Mouse (Mus musculus) cerebellum, postnatal 14 days (tissue): ENCODE results near the gene Phlda1.
A peak's percentile ranks its signal among the peaks of the same experiment; 100 is the strongest.

Source experiments
- DNase-seq, 2 experiments: peaks; one replicate each; pipeline ENCODE4 v3.0.0; 2021; ENCODE audit warnings: mixed read lengths in 2 of 2

The Phlda1 gene

GRCm38 (mm10) chr10:111506926-111507459 lies 907 bp downstream of the Phlda1 start:
- DNase-seq = peak; percentile 62 to 70

- DNase-seq = peak; percentile 87
These were observed 1.6 kb downstream of the Phlda1 start for GRCm38 (mm10) chr10:111507460-111508211.

DNA sequence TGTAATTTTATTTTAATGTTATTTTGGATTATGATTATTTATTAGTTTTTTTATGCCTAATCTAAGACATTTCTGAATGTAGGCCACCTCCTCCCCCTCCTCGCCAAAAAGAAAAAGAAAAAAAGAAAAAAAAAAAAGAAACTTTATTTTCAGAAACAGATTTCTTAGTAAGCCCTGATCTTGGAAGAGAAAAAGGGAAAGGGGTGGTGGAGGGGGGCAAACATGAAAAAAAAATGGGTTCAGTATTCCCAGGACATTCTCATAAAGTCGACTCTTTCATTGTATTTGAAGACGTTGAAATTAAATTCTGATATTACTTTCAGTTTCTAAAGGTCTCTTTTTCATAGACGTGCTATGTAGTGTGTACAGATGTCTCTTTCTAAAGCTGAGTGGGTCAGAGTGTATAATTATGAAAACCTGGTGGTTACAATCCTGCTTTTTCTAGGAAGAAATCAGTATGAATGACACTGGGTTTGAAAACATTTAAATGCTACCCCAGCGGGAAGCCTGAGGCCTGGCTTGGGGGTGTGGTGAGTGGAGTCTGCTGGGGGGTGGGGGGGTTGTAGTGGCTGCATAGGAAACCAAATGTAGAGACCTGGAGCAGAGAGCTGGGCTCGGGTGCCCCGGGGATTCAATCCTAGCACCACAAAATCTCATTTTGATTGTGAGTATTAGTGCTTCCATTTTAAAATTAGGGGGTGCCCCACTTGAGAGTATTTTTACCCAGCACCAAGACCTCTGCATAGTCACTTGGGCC lies 2.4 kb downstream of the Phlda1 start:
- DNase-seq = no peak

GRCm38 (mm10) chr10:111509103-111509784 lies 3.2 kb downstream of the Phlda1 start:
- no peak for DNase-seq

- no peak for DNase-seq
These were observed 3.9 kb downstream of the Phlda1 start for GRCm38 (mm10) chr10:111509981-111510380.

DNA sequence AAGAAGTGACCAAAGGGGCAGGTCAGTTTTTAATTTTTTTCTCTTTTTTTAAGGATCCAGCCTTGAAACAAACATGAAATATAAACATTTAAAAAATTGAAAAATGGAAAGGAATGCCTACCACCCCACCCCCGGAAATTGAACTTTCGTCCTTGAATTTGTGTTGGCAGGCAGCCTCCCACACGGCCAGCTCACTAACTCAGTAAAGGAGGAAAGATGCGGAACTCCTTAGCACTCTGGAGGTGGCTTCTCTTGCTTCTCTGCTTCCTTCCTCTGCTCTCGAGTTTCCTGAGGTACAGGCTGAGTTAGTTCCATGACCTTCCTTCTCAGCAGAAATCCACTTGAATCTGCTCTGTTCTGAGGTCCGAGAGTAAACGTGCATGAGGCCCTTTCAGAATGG lies 4.7 kb downstream of the Phlda1 start:
- DNase-seq = no peak

GRCm38 (mm10) chr10:111512036-111512568 lies 6.0 kb downstream of the Phlda1 start:
- DNase-seq = no peak

- no peak for DNase-seq
These were observed 8.3 kb downstream of the Phlda1 start for GRCm38 (mm10) chr10:111514282-111514885.

- DNase-seq = no peak
These were observed 9.3 kb downstream of the Phlda1 start for GRCm38 (mm10) chr10:111515071-111516010.

GRCm38 (mm10) chr10:111516172-111516588 lies 10.1 kb downstream of the Phlda1 start:
- DNase-seq = no peak

DNA sequence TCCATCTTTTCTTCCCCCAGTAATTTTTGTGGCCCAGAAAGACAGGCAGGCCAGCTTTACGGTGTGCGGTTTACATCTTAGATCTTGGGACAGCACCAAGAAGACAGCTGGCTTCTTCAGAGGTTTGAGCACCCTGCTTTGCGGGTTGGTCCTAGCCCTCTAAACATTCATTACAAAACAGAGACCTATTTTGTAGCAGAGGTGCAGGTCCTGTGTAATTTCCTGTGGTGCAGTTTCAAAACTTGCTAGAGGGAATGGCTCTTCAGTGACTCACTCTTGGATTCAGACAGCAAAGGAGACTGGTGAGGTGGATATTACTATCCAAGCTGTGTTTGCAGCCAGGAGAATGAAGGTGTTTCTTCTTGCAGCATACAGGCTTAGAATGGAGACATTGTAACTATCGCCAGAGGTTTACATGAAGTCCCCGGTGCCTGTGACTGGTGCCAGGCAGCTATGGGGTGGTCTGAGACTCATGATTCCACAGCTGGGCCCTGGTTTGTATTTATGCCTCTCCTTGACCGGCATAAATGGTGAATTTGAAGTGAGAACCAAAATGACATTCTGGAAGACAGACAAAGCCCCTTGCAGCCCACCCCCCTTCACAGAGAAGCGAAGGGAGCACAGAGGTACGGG lies 10.8 kb downstream of the Phlda1 start:
- no peak for DNase-seq

GRCm38 (mm10) chr10:111518350-111518749 lies 12.3 kb downstream of the Phlda1 start:
- no peak for DNase-seq

DNA sequence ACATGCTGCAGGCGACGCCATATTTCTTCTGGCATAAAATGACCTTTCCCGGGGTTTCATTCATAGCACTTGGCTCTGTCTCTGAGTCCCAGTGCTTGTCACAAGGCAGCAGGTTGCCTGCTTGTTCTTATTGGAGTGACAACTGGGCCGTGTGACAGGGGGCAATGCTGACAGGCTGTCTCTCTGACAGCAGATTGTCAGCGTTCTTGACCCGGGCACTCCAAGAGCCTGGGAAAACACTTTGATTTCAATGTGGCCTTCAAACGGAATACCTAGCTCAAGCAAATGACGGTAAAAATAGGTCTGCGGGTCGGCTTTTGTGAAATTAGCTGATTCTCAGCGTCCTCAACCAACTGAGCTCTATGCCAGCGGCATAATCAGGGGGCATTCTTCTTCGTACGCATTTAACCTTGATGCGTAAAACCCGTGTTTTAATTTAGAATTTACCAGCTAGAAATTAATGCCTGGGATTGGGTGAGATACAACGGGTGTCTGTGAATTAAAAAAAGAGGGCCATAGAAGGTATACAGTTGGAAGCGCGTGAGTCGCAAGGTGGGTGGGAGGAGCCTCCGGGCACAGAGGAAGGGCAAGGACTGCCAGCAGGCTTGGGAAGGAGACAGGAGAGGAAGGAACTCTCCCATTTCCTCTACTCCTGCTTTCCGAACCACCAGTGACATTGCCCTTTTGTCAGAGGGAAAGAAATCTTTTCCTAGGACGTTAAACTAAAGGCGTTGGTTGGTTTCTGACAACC lies 13.7 kb downstream of the Phlda1 start:
- peak; percentile 80 to 83 for DNase-seq

GRCm38 (mm10) chr10:111520621-111521020 lies 14.5 kb downstream of the Phlda1 start:
- DNase-seq = peak; percentile 45 to 76

DNA sequence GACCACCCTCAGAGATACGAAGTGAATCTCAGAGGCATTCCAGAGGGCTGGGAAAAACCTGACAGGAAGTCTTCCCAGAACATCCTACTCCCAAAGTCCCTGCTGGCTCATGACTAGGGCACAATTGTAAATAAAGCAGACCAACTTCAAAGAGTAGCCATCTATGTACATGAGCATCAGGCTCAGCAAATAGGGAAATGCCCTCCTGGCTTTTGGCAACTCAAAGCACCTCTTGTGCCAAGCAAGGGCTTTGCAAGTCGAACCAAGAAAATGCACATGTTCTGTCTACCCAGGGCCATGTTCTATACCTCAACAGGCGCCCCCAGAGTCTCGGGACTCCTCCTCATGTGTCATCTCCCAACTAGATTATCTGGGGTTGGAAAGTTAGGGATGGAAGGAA lies 15.6 kb downstream of the Phlda1 start:
- peak in 1 of 2 experiments; percentile 47 for DNase-seq

DNA sequence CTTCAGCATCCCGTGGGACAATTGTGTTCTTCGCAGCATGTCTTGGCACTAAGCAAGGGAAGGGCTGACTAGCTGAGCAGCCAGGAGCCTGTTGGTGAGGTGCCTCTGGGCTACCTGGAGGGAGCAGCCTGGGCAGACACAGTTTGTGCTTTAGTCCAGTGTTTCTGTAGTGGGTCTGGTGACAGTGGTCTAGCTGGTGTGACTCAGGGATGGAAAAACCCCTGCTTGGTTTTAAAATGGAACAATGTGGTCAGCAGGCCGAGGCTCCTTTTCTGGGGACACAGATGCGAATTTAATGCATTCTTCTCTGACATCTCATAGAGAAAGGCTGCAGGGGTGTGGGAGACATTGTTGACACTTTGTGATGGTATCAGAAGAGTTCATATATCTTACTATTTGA lies 16.1 kb downstream of the Phlda1 start:
- DNase-seq = no peak

- DNase-seq = no peak
These were observed 17.8 kb downstream of the Phlda1 start for GRCm38 (mm10) chr10:111523894-111524293.

- peak; percentile 78 to 89 for DNase-seq
These were observed 21.0 kb downstream of the Phlda1 start for GRCm38 (mm10) chr10:111527057-111527456.

GRCm38 (mm10) chr10:111527613-111528012 lies 21.5 kb downstream of the Phlda1 start:
- DNase-seq = no peak

GRCm38 (mm10) chr10:111528283-111528682 lies 22.2 kb downstream of the Phlda1 start:
- DNase-seq = no peak
